Mouse (Mus musculus): ENCODE data around the gene Rad54l2. TPM values are rescaled to one million over a fixed set of nuclear protein-coding genes. Genes with fewer than 3 reads are reported as not detected.

Rad54l2 gene
- polyA plus RNA-seq, 1 experiment from 2014 or later, result 5.5 TPM

DNA sequence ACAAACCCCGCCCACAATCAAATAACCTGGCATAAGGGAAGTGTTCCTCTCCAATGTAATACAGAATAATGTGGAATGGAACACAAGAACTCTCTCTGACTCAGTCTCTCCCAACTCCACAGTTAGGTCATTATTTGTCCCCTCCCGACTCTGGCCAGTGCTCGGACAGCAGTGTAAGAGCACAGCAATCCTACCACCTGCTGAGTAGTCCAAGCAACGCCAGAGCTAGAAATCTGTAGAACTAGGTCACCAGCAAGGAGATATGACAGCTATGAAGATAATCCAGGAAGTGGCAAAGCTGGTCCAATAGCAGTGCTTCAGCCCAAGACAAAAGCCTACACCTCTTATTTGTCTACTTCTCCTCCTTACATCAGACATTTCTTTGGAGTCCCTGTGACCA is 112.4 kb downstream of the Rad54l2 start:
- 79% methylated on average over 4 of the region's 4 CpGs for WGBS
- no peaks in the 10 kb centered on the region for H3K9me3 ChIP-seq (ENCODE audit: control insufficient read depth, low read length)
- H3K9ac ChIP-seq (ENCODE audit: low read length), result no peak overlapping the region
- no peaks in the 10 kb centered on the region for H3K27me3 ChIP-seq (replicated peaks; ENCODE audit: control insufficient read depth, insufficient read depth, low read length)
- no peaks in the 10 kb centered on the region for H3K4me1 ChIP-seq (replicated peaks; ENCODE audit: control insufficient read depth, insufficient read depth, low read length)
- no peak for ATAC-seq (replicated peaks; ENCODE audit: low FRiP score, low TSS enrichment, low read depth)
- H3K36me3 ChIP-seq (ENCODE audit: control insufficient read depth, insufficient read depth, low read length), result peaks cover 67% of the 10 kb centered on the region
- no peak overlapping the region for H3K4me2 ChIP-seq (ENCODE audit: low read length)
- no peak overlapping the region for H3K27ac ChIP-seq (ENCODE audit: low read depth)
- H3K4me3 ChIP-seq (ENCODE audit: low read depth, low read length), result no peak overlapping the region
- DNase-seq (ENCODE audit: low spot score), result no peak

- no peak overlapping the region for H3K9ac ChIP-seq (ENCODE audit: low read length)
- H3K4me1 ChIP-seq (replicated peaks; ENCODE audit: control insufficient read depth, insufficient read depth, low read length), result no peaks in the 10 kb centered on the region
- H3K36me3 ChIP-seq (ENCODE audit: control insufficient read depth, insufficient read depth, low read length), result peaks cover 65% of the 10 kb centered on the region
- H3K4me2 ChIP-seq (ENCODE audit: low read length), result no peak overlapping the region
- 78% methylated on average over 9 of the region's 9 CpGs for WGBS
- peak; percentile 41; the same call in 1 of the 2 replicates for ATAC-seq (replicated peaks; ENCODE audit: low FRiP score, low TSS enrichment, low read depth)
- H3K9me3 ChIP-seq (ENCODE audit: control insufficient read depth, low read length), result no peaks in the 10 kb centered on the region
- no peaks in the 10 kb centered on the region for H3K27me3 ChIP-seq (replicated peaks; ENCODE audit: control insufficient read depth, insufficient read depth, low read length)
- no peak overlapping the region for H3K4me3 ChIP-seq (ENCODE audit: low read depth, low read length)
- no peak overlapping the region for H3K27ac ChIP-seq (ENCODE audit: low read depth)
- DNase-seq (ENCODE audit: low spot score), result no peak
These were observed 113.0 kb downstream of the Rad54l2 start for GRCm38 (mm10) chr9:106675965-106676364.

DNA sequence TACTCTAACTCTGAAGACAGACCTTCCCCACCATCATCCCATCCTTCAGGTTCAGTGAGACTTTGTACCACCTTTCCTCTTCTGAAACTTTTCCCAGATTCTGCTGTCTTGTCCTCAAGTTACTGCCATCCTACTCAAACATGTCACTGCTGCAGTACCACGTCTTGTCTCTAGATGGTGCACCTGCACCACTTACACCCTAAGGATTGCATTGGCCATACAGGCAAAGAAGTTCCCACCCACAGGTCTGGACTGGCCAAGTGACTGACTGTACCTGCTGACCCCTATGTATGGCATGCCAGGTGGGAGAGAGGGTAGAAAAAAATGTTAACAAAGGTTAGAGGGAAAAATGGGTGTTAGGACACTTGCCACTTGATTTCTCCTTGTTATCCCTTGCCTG is 113.5 kb downstream of the Rad54l2 start:
- Histone ChIP-seq H3K9me3 (ENCODE audit: control insufficient read depth, low read length) (no peaks in the 10 kb centered on the region), H3K4me3 (ENCODE audit: low read depth, low read length) (no peak overlapping the region), H3K36me3 (ENCODE audit: control insufficient read depth, insufficient read depth, low read length) (peaks cover 63% of the 10 kb centered on the region), H3K27ac (ENCODE audit: low read depth) (no peak overlapping the region), H3K9ac (ENCODE audit: low read length) (no peak overlapping the region), H3K4me1 (replicated peaks; ENCODE audit: control insufficient read depth, insufficient read depth, low read length) (no peaks in the 10 kb centered on the region), H3K27me3 (replicated peaks; ENCODE audit: control insufficient read depth, insufficient read depth, low read length) (no peaks in the 10 kb centered on the region), H3K4me2 (ENCODE audit: low read length) (no peak overlapping the region)
- ATAC-seq (replicated peaks; ENCODE audit: low FRiP score, low TSS enrichment, low read depth) (peak; percentile 79; the same call in 1 of the 2 replicates), DNase-seq (ENCODE audit: low spot score) (peak; percentile 94)
- WGBS, result 0% methylated on average over 1 of the region's 1 CpGs

GRCm38 (mm10) chr9:106673860-106674259 is 115.1 kb downstream of the Rad54l2 start:
- no peak overlapping the region for H3K4me2 ChIP-seq (ENCODE audit: low read length)
- WGBS, result 94% methylated on average over 2 of the region's 2 CpGs
- no peak for ATAC-seq (replicated peaks; ENCODE audit: low FRiP score, low TSS enrichment, low read depth)
- H3K36me3 ChIP-seq (ENCODE audit: control insufficient read depth, insufficient read depth, low read length), result peaks cover 62% of the 10 kb centered on the region
- DNase-seq (ENCODE audit: low spot score), result no peak
- no peak overlapping the region for H3K9ac ChIP-seq (ENCODE audit: low read length)
- no peaks in the 10 kb centered on the region for H3K9me3 ChIP-seq (ENCODE audit: control insufficient read depth, low read length)
- no peak overlapping the region for H3K4me3 ChIP-seq (ENCODE audit: low read depth, low read length)
- no peak overlapping the region for H3K27ac ChIP-seq (ENCODE audit: low read depth)
- no peaks in the 10 kb centered on the region for H3K27me3 ChIP-seq (replicated peaks; ENCODE audit: control insufficient read depth, insufficient read depth, low read length)
- H3K4me1 ChIP-seq (replicated peaks; ENCODE audit: control insufficient read depth, insufficient read depth, low read length), result no peaks in the 10 kb centered on the region

DNA sequence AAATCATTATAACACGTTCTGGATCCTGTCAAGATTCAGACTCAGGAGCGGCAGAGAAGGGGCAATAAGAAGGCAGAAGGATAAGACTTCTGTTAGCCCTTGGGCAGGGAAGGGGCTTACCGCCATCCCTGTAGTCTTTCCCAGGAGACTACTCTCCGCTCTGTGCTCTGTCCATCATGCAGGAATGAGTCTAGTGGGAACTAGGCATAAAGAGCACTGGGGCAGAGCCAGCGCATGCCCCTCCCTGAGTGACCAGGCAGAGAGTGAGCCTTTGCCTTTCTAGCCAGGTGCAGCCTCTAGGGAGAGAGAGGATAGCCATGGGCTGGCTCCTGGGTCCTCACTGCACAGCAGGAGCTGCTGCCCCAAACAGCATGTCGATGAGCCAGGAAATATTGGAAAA is 124.1 kb downstream of the Rad54l2 start:
- ATAC-seq (replicated peaks; ENCODE audit: low FRiP score, low TSS enrichment, low read depth), result no peak
- WGBS, result 83% methylated on average over 6 of the region's 6 CpGs
- DNase-seq (ENCODE audit: low spot score), result no peak
- Histone ChIP-seq H3K27ac (ENCODE audit: low read depth) (no peak overlapping the region), H3K27me3 (replicated peaks; ENCODE audit: control insufficient read depth, insufficient read depth, low read length) (no peaks in the 10 kb centered on the region), H3K4me3 (ENCODE audit: low read depth, low read length) (no peak overlapping the region), H3K36me3 (ENCODE audit: control insufficient read depth, insufficient read depth, low read length) (peaks cover 57% of the 10 kb centered on the region), H3K4me1 (replicated peaks; ENCODE audit: control insufficient read depth, insufficient read depth, low read length) (no peaks in the 10 kb centered on the region), H3K4me2 (ENCODE audit: low read length) (no peak overlapping the region), H3K9ac (ENCODE audit: low read length) (no peak overlapping the region), H3K9me3 (ENCODE audit: control insufficient read depth, low read length) (no peaks in the 10 kb centered on the region)

DNA sequence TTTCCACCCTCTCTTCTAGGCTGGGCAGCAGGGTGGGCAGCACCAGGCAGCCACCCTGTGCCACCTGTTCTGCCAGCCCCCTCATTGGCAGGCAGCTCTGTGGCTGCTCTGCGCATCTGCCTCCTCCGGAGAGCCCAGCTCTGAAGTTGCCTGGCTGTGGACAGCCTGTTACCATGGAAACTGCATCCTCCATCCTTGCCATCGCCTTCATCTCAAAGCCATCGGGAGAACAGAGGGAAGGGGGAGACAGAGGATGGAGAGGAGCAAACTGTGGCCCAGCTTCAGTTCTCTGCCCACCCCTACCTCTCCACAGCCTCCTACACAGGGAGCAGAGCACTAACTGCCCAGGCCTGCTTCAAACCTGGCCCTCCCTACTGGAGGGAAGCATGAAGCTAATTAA is 124.6 kb downstream of the Rad54l2 start:
- no peaks in the 10 kb centered on the region for H3K27me3 ChIP-seq (replicated peaks; ENCODE audit: control insufficient read depth, insufficient read depth, low read length)
- DNase-seq (ENCODE audit: low spot score) (no peak), ATAC-seq (replicated peaks; ENCODE audit: low FRiP score, low TSS enrichment, low read depth) (no peak)
- H3K36me3 ChIP-seq (ENCODE audit: control insufficient read depth, insufficient read depth, low read length), result peaks cover 59% of the 10 kb centered on the region
- no peaks in the 10 kb centered on the region for H3K4me1 ChIP-seq (replicated peaks; ENCODE audit: control insufficient read depth, insufficient read depth, low read length)
- no peak overlapping the region for H3K9ac ChIP-seq (ENCODE audit: low read length)
- H3K4me2 ChIP-seq (ENCODE audit: low read length), result no peak overlapping the region
- H3K27ac ChIP-seq (ENCODE audit: low read depth), result no peak overlapping the region
- WGBS, result 84% methylated on average over 4 of the region's 4 CpGs
- H3K4me3 ChIP-seq (ENCODE audit: low read depth, low read length), result no peak overlapping the region
- no peaks in the 10 kb centered on the region for H3K9me3 ChIP-seq (ENCODE audit: control insufficient read depth, low read length)

DNA sequence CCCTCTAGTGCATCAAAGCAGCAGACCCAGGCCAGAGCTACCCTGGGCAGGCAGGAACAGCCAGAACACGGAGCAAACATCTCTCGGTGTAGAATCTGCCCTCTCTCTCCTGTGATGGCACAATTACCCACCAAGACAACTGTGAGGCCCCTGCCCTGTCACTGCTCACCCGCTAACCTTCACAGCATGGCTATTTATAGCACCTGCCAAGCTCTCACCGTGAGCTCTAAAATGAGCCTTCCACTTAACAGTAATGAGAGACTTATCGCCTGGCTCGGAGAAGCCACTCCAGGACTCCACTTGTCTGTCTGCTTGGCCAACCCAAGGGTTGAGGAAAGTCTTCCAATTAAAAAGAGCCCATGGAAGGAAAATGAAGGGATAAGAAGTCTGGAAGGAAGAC is 125.8 kb downstream of the Rad54l2 start:
- no peak for ATAC-seq (replicated peaks; ENCODE audit: low FRiP score, low TSS enrichment, low read depth)
- H3K36me3 ChIP-seq (ENCODE audit: control insufficient read depth, insufficient read depth, low read length), result peaks cover 60% of the 10 kb centered on the region

DNA sequence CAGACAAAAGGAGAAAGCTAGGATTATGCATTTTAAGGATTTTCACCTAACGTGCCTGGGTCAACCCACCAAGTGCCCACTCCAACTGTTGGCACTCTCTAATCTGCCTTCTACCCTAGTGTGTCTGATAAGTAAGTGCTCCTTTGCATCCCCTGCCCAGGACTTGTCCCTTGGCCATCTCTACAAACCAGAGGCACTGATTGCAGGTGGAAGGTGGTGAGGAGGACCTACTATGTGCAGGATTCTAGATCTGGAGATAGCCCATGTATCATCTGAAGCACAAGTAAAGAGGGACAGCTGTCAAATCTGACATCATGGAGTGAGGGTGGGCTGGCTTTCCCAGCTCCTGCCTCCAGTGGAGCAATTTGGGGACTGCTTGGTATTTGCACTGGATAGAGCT is 129.1 kb downstream of the Rad54l2 start:
- H3K4me3 ChIP-seq (ENCODE audit: low read depth, low read length), result no peak overlapping the region
- peaks cover 9% of the 10 kb centered on the region for H3K27me3 ChIP-seq (replicated peaks; ENCODE audit: control insufficient read depth, insufficient read depth, low read length)
- no peaks in the 10 kb centered on the region for H3K9me3 ChIP-seq (ENCODE audit: control insufficient read depth, low read length)
- peaks cover 34% of the 10 kb centered on the region for H3K36me3 ChIP-seq (ENCODE audit: control insufficient read depth, insufficient read depth, low read length)
- ATAC-seq (replicated peaks; ENCODE audit: low FRiP score, low TSS enrichment, low read depth) (no peak), DNase-seq (ENCODE audit: low spot score) (no peak)
- 0 out of 2 replicates have a peak, but pooled peaks cover 6% of the 10 kb centered on the region for H3K4me1 ChIP-seq (replicated peaks; ENCODE audit: control insufficient read depth, insufficient read depth, low read length)
- no peak overlapping the region for H3K4me2 ChIP-seq (ENCODE audit: low read length)
- H3K27ac ChIP-seq (ENCODE audit: low read depth), result no peak overlapping the region
- 84% methylated on average over 1 of the region's 1 CpGs for WGBS
- H3K9ac ChIP-seq (ENCODE audit: low read length), result no peak overlapping the region

More for the DNA sequence above, 125.8 kb downstream of the Rad54l2 start:
- Histone ChIP-seq H3K9me3 (ENCODE audit: control insufficient read depth, low read length) (no peaks in the 10 kb centered on the region), H3K4me2 (ENCODE audit: low read length) (no peak overlapping the region), H3K4me1 (replicated peaks; ENCODE audit: control insufficient read depth, insufficient read depth, low read length) (no peaks in the 10 kb centered on the region), H3K27ac (ENCODE audit: low read depth) (no peak overlapping the region), H3K27me3 (replicated peaks; ENCODE audit: control insufficient read depth, insufficient read depth, low read length) (no peaks in the 10 kb centered on the region), H3K4me3 (ENCODE audit: low read depth, low read length) (no peak overlapping the region), H3K9ac (ENCODE audit: low read length) (no peak overlapping the region)
- no peak for DNase-seq (ENCODE audit: low spot score)
- WGBS, result 83% methylated on average over 6 of the region's 6 CpGs

- Histone ChIP-seq H3K4me3 (ENCODE audit: low read depth, low read length) (no peak overlapping the region), H3K27me3 (replicated peaks; ENCODE audit: control insufficient read depth, insufficient read depth, low read length) (peaks cover 14% of the 10 kb centered on the region), H3K4me2 (ENCODE audit: low read length) (no peak overlapping the region), H3K27ac (ENCODE audit: low read depth) (no peak overlapping the region), H3K9me3 (ENCODE audit: control insufficient read depth, low read length) (no peaks in the 10 kb centered on the region), H3K36me3 (ENCODE audit: control insufficient read depth, insufficient read depth, low read length) (peaks cover 32% of the 10 kb centered on the region), H3K4me1 (replicated peaks; ENCODE audit: control insufficient read depth, insufficient read depth, low read length) (0 out of 2 replicates have a peak, but pooled peaks cover 6% of the 10 kb centered on the region), H3K9ac (ENCODE audit: low read length) (no peak overlapping the region)
- no peak for DNase-seq (ENCODE audit: low spot score)
- WGBS, result 76% methylated on average over 7 of the region's 7 CpGs
- no peak for ATAC-seq (replicated peaks; ENCODE audit: low FRiP score, low TSS enrichment, low read depth)
These were observed 129.6 kb downstream of the Rad54l2 start for GRCm38 (mm10) chr9:106659441-106659840.

All from intestine, embryonic 14.5 days (tissue).